Mouse (Mus musculus) liver, embryonic 14.5 days (tissue): ENCODE measurements at regions not wholly inside any gene's neighbourhood (a gene's known extent, or its start where the extent isn't known, plus 50 kb on each side); places are given as distances from the start of the nearest gene placed in this dataset.

Experiments
- CTCF ChIP-seq: IDR thresholded peaks from 2 replicates; pipeline ENCODE4 v1.5.1; 2016; ENCODE audit warnings: antibody characterized with exemption, low read depth, control low read depth
- EP300 ChIP-seq: IDR thresholded peaks from 2 replicates; pipeline ENCODE4 v1.6.1; 2016; ENCODE audit warnings: antibody characterized with exemption, low read depth

DNA sequence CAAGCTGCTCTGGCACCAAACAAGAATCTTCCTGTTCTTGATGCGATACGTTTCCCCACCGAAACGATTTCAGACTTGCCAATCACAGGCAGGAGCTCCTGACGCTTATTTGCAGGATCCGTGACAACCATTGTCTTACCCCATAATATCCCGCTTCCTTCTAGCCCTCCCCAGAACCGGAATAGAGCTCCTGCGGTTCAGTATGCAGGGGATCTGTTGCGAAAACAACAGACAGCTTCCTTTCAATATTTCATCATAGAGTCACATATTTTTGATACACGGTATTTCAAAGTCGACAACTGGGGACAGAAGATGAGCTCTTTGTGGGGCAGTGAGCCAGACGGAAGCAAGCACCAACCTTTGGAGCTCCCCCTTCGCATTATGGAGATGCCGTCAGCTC, 55.8 kb downstream of the Zfp648 start:
- TF ChIP-seq CTCF, result no peak
- no peak for TF ChIP-seq EP300
